Mouse (Mus musculus) cerebellum, postnatal 14 days (tissue): Measurements from ENCODE around the gene Prss53.
"Not testable (repeated sequence)": the region's sequence is repeated elsewhere in the genome, so short reads cannot be mapped to it uniquely, and the experiment has no call there.

Experiments
- DNase-seq, 2 experiments: peaks; one replicate each; pipeline ENCODE4 v3.0.0; 2021; ENCODE audit warnings: mixed read lengths in 2 of 2

Gene Prss53

DNA sequence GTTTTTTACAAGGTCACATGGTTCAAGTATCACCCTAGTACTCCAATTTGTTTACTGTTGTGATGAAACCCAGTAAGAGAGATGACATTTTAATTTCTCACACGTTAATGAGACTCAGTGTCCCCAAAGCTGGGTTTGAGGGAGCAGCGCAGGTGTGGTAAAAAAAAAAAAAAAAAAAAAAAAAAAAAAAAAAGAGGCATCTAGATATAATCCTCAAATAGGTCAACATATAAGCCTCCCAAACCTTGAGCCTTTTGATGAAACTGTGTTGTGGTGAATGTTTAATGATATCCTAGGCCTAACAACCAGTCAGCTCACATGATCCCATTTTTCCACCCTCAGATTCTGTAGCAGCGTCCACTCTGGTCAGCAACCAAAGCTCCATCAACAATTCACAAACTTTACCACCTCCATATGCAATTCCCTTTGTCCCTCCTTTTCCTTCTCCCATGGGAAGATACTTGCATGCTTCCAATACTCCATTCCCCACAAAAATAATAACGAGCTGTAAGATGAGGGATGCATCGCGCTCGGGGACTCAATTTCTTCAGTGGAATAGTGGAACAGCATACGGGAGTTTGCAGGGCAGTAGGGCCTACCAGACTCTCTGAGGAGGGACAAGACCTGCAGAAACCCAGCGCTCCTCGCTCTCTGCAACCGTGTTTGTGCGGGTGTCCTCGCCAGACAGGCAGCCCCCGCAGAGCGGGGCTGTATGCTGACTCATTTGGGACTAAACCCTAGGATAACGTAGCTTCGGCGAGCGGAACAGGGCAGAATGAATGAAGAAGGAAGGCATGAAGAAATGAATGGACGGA lies 15.8 kb downstream of the Prss53 start:
- DNase-seq: no peak

DNA sequence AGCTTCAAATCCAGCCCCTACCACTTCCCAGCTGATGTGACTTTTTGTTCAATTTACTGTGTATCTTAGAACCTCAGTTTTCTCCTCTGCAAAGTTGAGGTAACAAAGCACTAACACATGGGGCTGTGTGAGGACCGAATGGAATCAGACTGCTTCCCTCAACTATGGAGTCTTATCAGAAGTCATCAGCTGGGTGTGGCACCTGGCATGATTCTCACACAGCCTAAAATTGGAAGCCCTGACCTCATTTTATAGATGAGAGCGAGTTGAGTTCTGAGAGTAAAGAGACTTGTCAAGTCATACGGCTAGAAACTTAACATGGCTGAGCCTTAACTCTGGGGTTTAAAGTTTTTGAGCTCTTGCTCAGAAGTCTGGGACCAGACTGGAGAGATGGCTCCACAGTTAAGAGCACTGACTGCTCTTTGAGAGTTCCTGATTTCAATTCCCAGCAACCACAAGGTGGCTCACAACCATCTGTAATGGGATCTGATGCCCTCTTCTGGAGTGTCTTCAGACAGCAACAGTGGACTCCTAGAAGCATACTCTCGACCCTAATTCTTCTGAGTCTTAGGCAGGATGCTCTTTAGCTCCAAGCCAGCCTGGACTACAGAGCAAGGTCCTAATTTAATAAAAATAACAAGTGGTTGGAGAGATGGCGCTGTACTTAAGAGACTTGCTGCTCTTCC lies 20.5 kb downstream of the Prss53 start:
- no peak for DNase-seq

DNA sequence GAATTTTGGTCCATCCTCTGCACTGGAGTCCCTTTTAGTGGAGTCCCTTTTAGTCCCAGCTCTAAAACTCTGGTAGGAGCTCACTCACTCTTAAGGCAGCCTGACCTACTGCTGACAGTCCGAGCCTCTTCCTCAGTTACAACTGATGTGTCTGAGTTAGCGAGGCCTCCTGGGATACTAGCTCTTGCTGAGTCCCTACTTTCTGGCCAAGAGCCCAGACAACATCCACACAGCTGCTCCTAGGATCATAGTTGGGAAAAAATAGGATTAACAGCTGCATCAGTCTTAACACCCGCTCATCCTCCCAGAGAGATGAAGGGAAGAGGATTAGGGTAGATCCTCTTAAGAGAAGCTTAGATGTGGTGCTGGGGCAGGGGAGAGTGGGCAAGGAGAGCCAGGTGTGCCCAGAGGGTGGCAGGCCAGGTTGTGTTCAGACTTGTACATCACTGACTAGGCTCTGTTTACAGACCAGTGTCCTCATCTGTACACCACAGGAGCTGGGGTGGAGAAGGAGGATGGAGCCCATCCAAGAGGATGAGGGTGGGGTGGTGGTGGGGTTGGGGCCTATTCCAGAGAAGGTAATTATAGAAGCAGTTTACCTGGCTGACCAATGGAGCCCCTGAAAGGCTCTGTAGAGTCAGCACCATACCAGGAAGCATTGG lies 21.5 kb downstream of the Prss53 start:
- no peak for DNase-seq

DNA sequence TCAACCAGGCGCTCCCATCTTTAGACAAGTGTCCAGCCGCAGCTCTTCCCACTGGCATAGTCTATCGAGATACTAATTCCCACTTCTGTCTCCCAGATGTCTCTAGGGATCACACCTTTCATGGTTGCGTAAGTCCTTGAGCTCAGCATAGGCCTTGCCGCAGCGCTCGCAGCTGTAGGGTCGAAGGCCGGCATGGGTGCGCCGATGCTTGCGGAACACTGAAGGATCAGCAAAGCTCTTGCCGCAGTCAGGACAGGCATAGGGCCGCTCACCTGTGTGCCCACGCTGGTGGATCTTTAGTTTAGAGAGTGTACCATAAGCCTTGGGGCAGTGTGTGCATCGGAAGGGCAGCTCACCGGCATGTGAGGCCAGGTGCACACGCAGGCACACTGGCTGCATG lies 23.1 kb downstream of the Prss53 start:
- no peak for DNase-seq

DNA sequence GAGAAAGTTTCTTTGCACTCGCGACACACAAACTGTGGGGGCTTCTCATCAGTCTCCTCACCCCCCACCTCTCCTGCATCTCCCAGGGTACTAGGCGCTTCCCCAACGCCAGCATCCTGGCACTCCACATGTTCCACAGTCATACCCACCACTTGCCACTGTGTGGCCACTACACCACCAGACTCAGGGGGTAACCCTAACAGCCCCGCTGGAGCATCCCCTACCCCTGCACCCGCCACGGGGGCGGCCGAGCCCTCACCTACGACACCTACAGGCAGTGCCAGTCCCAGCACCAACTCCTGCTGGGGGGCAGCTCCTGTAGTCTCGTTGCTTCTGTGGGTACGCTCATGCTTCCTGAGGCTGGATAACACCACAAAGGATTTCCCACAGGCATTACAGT lies 24.3 kb downstream of the Prss53 start:
- DNase-seq: no peak

DNA sequence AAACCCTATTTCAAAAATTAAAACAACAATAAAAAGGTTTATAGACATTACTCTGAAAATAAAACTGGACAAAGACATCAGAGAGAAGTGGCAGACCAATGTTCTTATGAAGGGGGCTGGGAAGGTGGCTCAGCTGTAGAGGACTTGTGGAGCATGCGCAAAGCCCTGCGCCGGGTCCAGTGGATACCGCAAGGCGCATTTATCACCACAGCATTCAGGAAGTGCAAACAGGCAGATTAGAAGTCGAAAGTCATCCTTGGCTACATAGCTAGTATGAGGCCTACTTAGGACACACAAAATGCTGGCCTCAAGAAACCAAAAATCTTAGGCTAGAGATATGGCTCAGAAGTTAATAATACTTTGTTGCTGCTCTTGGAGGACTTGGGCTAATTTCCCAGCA lies 32.5 kb downstream of the Prss53 start:
- DNase-seq: no peak

DNA sequence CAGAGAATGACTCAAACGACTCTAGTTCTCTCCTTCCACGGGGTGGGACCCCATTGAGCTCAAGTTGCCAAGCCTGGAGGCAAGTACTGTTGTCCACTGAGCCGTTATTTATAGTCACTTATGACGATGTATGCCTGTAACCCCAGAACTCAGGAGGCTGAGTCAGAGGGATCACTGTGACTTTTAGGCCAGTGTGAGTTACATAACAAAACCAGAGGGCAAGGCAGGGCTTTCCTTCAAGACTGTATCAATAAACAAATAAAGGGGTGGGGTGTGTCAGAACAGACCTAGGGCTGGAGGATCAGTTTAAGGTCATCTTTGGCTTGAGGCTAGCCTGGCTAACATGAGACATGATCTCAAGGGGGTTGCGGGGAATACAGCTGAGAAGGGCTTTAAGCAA lies 39.9 kb downstream of the Prss53 start:
- no peak for DNase-seq

DNA sequence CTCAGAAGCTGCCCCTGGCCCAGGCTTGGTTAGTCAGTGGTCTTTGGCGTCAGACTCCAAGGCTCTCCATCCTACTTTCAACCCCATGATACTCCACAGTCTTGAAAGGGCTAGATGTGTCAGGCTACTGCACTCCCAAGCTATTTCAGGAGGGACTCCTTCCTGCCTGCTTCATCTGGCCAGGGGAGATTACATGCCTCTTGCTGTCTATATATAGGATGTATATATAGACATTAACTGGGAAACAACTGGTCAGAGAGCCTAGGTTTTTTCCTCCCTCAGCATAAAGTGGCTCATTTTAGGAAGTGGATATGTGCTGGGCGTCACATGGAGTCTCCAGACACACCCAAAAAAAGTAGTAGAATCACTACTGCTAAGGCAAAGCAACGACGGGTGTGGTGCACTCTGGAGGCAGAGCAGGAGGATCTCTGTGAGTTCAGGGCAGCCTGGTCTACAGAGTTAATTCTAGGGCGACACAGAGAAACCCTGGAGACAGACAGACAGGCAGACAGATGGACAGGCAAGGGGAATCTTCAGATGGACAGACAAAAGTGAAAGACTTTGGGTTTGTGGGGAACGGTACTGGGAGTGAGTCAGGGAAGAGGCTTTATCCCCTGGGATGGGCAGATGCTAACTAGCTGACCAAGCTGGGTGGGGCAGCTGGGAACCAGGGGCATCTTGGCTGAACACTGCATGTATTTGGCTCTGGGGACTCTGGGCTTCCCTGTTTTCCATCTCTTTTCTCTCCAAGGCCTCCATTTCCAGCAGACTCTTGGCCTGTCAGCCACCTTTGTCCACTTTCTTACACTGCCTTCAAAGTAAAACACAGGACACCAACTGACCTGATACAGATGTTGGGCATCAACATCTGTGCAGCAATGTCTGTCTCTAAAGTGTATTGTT lies 40.5 kb downstream of the Prss53 start:
- DNase-seq: no peak

DNA sequence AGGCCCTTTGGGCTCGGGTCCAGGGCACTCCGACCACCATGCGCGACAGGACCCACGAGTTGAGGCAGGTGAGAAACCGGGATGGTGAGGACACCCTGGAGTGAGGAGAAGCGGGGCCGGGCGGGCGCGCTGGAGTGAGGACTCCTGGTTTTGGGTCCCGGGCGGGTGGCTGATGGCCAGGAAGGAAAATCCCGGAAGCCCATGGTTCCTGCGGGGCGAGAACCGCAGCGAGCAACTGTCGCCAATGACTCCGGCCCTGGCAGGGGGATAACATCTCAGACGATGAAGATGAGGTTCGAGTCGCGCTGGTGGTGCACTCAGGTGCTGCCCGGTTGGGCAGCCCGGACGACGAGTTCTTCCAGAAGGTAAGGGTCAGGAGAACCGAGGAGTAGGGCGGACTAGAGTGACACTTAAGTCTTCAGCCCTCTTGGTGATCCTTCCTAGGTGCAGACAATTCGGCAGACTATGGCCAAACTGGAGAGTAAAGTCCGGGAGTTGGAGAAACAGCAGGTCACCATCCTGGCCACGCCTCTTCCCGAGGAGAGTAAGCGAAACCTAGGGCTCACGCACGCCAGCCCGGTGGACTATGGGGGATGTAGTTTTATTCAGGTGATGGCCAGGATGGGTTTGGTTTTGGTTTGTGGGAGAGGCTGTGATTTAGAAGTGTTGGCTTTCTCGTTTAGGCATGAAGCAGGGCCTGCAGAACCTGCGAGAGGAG lies 48.6 kb downstream of the Prss53 start:
- peak; percentile 86 to 87 for DNase-seq

DNA sequence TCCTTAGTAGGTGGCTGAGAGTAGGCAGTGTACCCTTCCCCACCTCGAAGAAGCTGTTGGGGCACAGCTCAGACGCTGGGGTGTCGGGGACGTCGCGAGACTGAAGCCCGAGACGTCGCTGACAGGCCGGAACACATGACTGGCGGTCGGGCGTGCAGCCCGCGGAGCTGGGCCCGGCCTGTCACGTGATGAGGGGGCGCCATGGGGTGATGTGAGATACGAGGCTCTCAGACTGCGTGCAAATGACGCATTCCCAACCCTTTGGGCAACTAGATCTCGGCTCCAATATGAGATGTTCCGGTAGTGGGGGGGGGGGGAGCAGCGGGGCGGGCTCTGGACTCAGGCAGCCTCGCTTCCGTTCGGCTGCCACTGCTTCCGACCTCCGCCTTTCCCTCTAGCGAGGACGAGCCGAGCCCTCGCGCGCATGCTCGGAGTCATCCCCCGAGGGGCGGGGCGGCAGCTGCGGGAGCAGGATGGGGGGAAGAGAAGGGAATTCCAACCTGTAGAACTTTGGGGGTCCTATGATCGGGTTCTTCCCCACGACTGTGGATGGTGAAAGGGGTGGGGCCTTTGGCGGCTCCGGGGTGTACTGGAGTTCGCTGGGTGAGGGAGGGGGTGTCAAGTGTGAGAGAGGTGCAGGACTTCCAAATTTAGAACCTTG lies 49.3 kb downstream of the Prss53 start:
- peak; percentile 97 to 98 for DNase-seq

DNA sequence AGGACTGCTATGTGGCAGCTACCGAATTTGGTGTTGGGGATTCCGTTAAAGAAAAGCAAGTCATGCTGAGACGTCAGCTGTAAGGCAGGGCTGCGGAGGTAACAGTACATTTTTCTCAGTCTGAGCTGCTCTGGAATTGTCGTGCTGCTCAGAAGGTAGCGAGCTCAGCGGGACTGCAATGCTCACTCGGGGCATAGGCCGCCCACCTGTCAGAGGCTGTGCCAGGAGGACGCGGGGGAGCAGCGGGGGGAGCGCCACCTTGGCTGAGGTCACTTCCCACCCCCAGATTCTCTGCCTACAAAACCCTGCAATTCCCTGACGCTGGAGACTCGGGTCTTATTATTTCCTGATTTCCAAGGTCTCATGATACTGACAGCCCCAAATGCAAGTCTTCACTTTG lies 49.9 kb downstream of the Prss53 start:
- DNase-seq: peak; percentile 82 to 84

DNA sequence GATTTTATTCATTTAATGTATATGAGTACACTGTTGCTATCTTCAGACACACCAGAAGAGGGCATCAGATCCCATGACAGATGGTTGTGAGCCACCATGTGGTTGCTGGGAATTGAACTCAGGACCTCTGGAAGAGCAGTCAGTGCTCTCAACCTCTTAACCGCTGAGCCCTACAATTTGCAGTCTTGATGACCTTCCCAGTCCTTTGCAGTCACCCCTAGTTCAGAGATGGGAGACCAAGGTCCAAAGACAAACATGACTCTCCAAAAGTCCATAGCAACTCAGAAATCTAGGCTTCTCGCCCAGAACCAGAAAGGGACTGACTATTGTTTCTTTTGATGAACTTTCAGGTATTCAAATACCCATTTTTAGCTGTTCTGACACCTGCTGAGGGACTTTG lies 50.7 kb downstream of the Prss53 start:
- not testable (repeated sequence) for DNase-seq

DNA sequence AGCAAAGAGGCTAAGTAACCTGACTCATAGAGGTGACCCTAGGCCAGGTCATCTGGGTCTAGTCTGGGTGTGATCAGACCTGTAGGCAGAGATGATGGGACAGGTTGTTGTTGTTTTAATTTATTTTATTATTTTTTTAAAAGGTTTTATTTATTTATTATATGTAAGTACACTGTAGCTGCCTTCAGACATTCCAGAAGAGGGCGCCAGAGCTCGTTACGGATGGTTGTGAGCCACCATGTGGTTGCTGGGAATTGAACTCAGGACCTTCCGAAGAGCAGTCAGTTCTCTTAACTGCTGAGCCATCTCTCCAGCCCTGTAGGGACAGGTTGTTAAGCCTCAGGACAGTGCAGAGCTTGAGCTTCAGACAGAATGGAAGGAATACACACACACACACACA lies 52.9 kb downstream of the Prss53 start:
- peak in 1 of 2 experiments; percentile 44 for DNase-seq

DNA sequence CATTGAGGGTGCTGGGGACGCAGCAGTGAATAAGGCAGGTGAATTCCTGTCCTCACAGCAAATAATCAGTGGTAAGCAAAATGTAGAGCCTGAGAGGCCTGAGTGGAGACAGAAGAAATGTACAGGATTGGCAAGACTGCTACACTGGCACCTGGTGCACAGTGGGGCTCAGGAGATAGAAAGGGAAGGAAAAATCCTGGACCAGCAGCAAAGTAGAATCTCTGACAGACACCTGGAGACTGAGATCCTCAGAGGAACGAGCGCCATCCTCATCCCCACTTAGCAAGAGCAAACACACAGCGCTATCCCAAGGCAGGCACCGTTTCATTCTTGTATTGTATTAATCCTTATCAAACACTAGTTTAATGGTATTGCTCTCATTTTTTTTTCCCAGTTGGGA lies 53.3 kb downstream of the Prss53 start:
- DNase-seq: peak; percentile 42 to 62
